Mouse (Mus musculus) liver, postnatal 0 days (tissue): ENCODE measurements at regions not wholly inside any gene's neighbourhood (a gene's known extent, or its start where the extent isn't known, plus 50 kb on each side); places are given as distances from the start of the nearest gene placed in this dataset.
"Not testable (repeated sequence)": the region's sequence is repeated elsewhere in the genome, so short reads cannot be mapped to it uniquely, and the experiment has no call there.

Source experiments
- ATAC-seq: fragments of 200-750 bp; cut with Nextera tagmentation; 2 replicates; pipeline ENCODE4 v1.8.0; 2017; ENCODE audit warnings: mild to moderate bottlenecking, moderate library complexity
- DNase-seq: peaks from one replicate; pipeline ENCODE4 v3.0.0-alpha.2; 2016
- H3K27ac ChIP-seq: fragments of 300-500 bp; sonication (generic); 2 replicates; pipeline ENCODE4 v1.5.1; 2014; ENCODE audit warnings: antibody characterized with exemption, moderate library complexity, mild to moderate bottlenecking, low read depth
- H3K27me3 ChIP-seq: fragments of 300-500 bp; sonication (generic); 2 replicates; pipeline ENCODE4 v1.6.1; 2014; ENCODE audit warnings: low read length, control low read depth, mixed read lengths; ENCODE audit not compliant: insufficient read depth
- H3K36me3 ChIP-seq: fragments of 300-500 bp; sonication (generic); replicated peaks from 2 replicates; pipeline ENCODE4 v1.6.1; 2014; ENCODE audit warnings: mild to moderate bottlenecking, control low read depth, low read length, moderate library complexity, mixed read lengths; ENCODE audit not compliant: insufficient read depth
- H3K4me1 ChIP-seq: fragments of 300-500 bp; sonication (generic); 2 replicates; pipeline ENCODE4 v1.6.1; 2014; ENCODE audit warnings: antibody characterized with exemption, mild to moderate bottlenecking, control low read depth; ENCODE audit not compliant: insufficient read depth
- H3K4me2 ChIP-seq: fragments of 300-500 bp; sonication (generic); 2 replicates; pipeline ENCODE4 v1.6.1; 2014; ENCODE audit warnings: low read depth, mild to moderate bottlenecking, low read length, moderate library complexity, mixed read lengths
- H3K4me3 ChIP-seq: fragments of 300-500 bp; sonication (generic); 2 replicates; pipeline ENCODE4 v1.5.1; 2014; ENCODE audit warnings: low read depth, low read length
- H3K9ac ChIP-seq: fragments of 300-500 bp; sonication (generic); replicated peaks from 2 replicates; pipeline ENCODE4 v1.6.1; 2014; ENCODE audit warnings: mild to moderate bottlenecking, moderate library complexity
- H3K9me3 ChIP-seq: fragments of 300-500 bp; sonication (generic); 2 replicates; pipeline ENCODE4 v1.6.1; 2016; ENCODE audit warnings: mild to moderate bottlenecking, control low read depth, low read length, mixed read lengths
- CTCF ChIP-seq: sonication (generic); IDR thresholded peaks from 2 replicates; pipeline ENCODE4 v1.5.1; 2016; ENCODE audit warnings: antibody characterized with exemption, low read depth
- EP300 ChIP-seq: IDR thresholded peaks from 2 replicates; pipeline ENCODE4 v1.6.1; 2016; ENCODE audit warnings: antibody characterized with exemption, low read depth, mild to moderate bottlenecking
- WGBS: fragments of 180-500 bp; shearing (Covaris S2); extraction: QIAGEN DNeasy Blood & Tissue Kit; methylation state at CpG from one replicate; pipeline ENCODE4 v1.1.7; 2014; ENCODE audit not compliant: insufficient replicate concordance; 5-methylcytosine and 5-hydroxymethylcytosine counted together

DNA sequence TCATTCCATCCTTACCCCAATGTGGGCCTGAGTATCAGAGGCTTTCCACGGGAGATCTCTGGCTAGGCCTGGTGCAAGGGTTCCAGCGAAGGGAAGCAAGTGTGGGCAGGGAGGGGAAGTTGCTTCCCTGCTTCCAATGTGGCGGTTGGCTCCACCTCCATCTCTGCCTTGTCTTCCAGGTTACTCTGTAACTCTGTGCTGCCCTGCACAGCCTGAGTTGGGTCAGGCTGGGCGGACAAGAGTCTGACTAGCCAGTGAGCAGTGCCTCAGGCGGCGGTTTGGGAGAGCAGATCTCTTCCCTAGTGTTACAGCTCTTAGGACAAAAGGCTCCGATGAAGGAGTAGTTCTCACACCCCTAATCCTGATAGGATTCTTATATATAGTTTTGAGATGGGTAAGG lies 172.8 kb downstream of the Snx19 start:
- Histone ChIP-seq H3K27ac (no peak overlapping the region), H3K4me3 (no peak overlapping the region), H3K9me3 (no peaks in the 10 kb centered on the region), H3K27me3 (no peaks in the 10 kb centered on the region), H3K4me1 (no peaks in the 10 kb centered on the region), H3K4me2 (no peak overlapping the region), H3K36me3 (no peaks in the 10 kb centered on the region), H3K9ac (no peak overlapping the region)
- ATAC-seq: no peak
- 72% methylated on average over 7 of the region's 7 CpGs for WGBS
- DNase-seq: no peak
- no peak for TF ChIP-seq CTCF
- no peak for TF ChIP-seq EP300

DNA sequence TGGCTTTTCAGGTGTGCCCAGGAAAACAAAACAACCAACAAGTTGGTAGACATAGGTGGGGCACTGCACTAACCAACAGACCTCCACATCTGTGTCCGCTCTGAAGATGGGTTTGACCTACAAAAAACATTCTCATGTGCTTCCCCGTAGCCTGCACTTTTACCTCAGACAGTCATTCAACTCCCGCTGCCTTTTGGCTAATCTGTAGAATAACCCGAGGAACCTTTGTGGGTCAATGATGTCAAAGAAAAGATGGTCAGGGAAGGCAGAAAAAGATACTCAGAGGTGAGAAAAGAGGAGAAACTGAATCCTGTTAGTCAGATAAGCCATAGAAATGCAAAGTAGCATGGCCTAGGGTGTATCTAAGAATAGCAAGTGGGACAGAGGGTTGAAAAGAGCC lies 170.8 kb downstream of the Snx19 start:
- TF ChIP-seq CTCF (no peak), EP300 (no peak)
- Histone ChIP-seq H3K4me3 (no peak overlapping the region), H3K9ac (no peak overlapping the region), H3K4me2 (no peak overlapping the region), H3K27ac (no peak overlapping the region), H3K27me3 (no peaks in the 10 kb centered on the region), H3K4me1 (no peaks in the 10 kb centered on the region), H3K9me3 (no peaks in the 10 kb centered on the region), H3K36me3 (no peaks in the 10 kb centered on the region)
- ATAC-seq: no peak
- 72% methylated on average over 4 of the region's 4 CpGs for WGBS
- no peak for DNase-seq

DNA sequence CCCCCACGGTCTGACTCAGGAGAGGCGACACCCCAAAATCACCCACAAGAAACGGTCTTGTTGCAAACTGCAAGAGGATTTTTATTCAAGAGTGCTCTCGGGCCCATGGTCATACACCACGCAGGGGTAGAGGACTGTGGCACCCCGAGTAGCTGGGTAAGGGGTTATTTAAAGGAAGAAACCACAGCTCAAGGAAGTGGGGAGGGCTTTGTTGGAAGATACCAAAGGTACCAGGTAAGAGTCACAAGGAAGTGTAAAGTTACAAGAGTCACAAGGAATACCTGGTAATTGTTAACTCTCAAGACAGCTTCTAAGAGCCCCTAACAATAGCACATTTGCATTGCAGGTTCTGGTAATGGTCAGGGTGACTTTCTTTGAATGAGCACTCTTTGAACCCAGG lies 170.2 kb downstream of the Snx19 start:
- ATAC-seq, H3K27me3 ChIP-seq, H3K9ac ChIP-seq, H3K9me3 ChIP-seq, H3K36me3 ChIP-seq, H3K4me1 ChIP-seq, H3K27ac ChIP-seq, DNase-seq, H3K4me2 ChIP-seq, H3K4me3 ChIP-seq: not testable (repeated sequence)
- WGBS: 68% methylated on average over 6 of the region's 6 CpGs

DNA sequence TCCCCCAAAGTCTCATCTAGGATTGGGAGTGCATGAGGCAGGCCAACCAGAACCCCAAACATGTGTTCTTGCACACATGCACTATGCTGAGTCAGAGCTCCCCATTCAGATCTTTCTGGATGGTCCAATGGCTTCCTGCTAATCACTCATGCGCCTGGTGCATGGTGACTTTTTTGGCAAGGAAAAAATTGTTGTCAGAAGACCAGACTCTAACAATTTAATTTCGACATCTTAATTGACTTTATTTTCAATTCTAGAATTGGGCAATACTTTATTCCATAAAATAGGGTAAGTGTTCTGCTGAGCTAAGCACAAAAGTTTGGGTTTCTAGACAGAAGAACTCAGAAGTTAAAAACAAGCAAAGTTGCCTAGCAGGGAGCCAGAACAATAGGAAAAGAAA lies 165.7 kb downstream of the Snx19 start:
- H3K9ac ChIP-seq: no peak overlapping the region
- no peak overlapping the region for H3K4me3 ChIP-seq
- H3K4me2 ChIP-seq: no peak overlapping the region
- TF ChIP-seq EP300: no peak
- no peak for TF ChIP-seq CTCF
- H3K27me3 ChIP-seq: no peaks in the 10 kb centered on the region
- no peaks in the 10 kb centered on the region for H3K36me3 ChIP-seq
- H3K9me3 ChIP-seq: no peaks in the 10 kb centered on the region
- 78% methylated on average over 2 of the region's 2 CpGs for WGBS
- no peak for DNase-seq
- H3K4me1 ChIP-seq: no peaks in the 10 kb centered on the region
- no peak for ATAC-seq
- H3K27ac ChIP-seq: no peak overlapping the region

DNA sequence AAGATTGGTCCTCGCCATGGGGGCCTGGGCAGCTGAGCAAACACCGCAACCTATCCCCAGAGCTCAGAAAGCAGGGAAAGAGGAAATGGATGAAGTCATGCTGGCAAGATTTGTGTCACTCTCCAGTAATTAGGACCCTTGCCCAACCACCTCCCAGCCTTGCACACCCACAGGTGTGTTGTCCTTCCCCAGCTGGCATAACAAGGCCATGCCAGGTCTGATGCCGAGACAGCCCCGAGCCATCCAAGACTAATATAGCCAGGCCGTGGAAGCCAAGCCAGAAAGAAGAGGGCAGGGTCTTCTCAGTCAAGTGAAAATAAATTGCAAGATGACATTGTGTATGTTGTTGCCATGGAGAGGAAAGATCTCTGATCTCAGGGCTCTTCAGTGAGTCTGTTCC lies 164.3 kb downstream of the Snx19 start:
- no peaks in the 10 kb centered on the region for H3K4me1 ChIP-seq
- H3K27me3 ChIP-seq: no peaks in the 10 kb centered on the region
- H3K27ac ChIP-seq: no peak overlapping the region
- no peak overlapping the region for H3K4me3 ChIP-seq
- ATAC-seq (no peak), DNase-seq (no peak)
- TF ChIP-seq CTCF (no peak), EP300 (no peak)
- H3K36me3 ChIP-seq: no peaks in the 10 kb centered on the region
- no peak overlapping the region for H3K9ac ChIP-seq
- H3K9me3 ChIP-seq: no peaks in the 10 kb centered on the region
- H3K4me2 ChIP-seq: no peak overlapping the region
- 86% methylated on average over 5 of the region's 5 CpGs for WGBS

DNA sequence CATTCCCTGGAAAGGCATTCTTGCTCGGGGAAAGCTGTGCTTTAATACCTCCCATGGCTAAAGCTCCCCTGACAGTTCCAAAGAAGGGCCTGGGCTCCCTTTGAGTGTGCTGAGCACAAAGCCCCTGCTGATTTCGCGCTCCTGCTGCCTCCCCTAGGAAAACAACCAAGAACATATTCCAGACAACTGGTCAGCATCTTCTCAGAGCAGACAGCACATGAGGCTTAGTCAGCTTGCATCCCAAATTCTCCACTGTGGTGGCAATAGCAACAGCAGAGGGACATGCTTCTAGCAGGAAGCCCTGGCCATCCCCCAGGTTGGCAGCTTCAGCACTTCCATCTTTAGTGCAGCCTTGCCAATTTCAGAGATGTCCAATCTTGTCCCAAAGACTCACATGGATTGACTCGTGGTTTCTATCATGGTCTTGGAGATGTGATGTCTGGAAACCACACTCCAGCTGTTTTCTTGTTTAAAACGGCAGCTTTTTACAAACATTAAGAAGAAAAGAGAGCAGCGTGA lies 163.8 kb downstream of the Snx19 start:
- H3K27ac ChIP-seq: no peak overlapping the region
- no peak overlapping the region for H3K4me3 ChIP-seq
- no peaks in the 10 kb centered on the region for H3K36me3 ChIP-seq
- DNase-seq (no peak), ATAC-seq (no peak)
- H3K9ac ChIP-seq: no peak overlapping the region
- TF ChIP-seq EP300 (no peak), CTCF (no peak)
- WGBS: 56% methylated on average over 6 of the region's 6 CpGs
- H3K4me1 ChIP-seq: no peaks in the 10 kb centered on the region
- no peaks in the 10 kb centered on the region for H3K27me3 ChIP-seq
- no peak overlapping the region for H3K4me2 ChIP-seq
- no peaks in the 10 kb centered on the region for H3K9me3 ChIP-seq

DNA sequence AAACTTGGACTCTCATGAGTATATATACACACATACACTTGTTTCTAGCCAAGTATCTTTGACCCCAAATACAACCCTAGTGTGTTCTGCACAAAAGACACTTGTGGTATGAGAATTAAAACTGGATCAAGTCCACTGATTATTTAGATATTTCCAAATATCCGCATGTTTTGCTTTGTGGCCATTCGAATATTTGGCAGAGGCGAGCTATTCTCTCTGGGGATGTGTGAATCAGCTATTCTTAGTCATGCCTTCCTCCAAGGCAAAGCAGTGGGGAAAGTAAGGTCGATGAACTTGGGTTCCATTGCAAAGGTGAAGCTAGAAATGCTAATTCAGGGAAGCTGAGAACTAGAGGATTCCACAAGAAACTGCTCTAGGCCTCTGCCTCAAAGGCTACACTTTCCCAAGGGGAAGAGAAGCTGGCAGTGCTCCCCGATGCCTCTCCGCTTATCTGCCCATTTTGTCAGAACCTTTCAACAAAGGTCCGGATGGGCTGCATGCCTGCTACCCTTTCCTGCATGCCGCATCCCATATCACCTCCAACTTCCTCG lies 154.4 kb downstream of the Snx19 start:
- ATAC-seq: no peak
- Histone ChIP-seq H3K4me2 (no peak overlapping the region), H3K36me3 (no peaks in the 10 kb centered on the region), H3K4me3 (no peak overlapping the region), H3K27ac (no peak overlapping the region), H3K9ac (no peak overlapping the region), H3K9me3 (no peaks in the 10 kb centered on the region), H3K27me3 (no peaks in the 10 kb centered on the region), H3K4me1 (no peaks in the 10 kb centered on the region)
- no peak for TF ChIP-seq CTCF
- TF ChIP-seq EP300: no peak
- no peak for DNase-seq
- 69% methylated on average over 9 of the region's 9 CpGs for WGBS
